Mouse (Mus musculus): ENCODE measurements around the gene Dcbld1.

DNA sequence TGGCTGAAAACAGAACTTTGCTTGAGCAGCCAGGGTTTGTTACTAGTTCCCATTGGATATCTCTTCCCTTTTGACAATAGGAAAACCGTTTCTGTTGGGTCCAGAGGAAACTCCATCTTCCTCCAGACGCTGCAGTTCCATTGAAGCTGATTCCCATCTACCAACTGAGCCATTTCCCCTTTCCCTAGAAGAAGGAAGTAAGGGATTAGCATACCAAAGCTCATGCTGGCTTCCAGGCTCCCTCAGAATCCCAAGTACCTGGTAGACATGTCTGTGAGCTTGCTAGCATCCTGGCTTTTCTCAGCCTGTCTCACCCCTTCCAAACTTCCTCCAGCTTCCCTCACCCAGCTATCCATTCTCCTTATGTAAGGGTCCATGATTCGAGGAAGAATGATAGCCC, 45.4 kb downstream of the Dcbld1 start:
- no peak for TF ChIP-seq CTCF (conservative IDR thresholded peaks at IDR 0.05; ENCODE audit: low read length)
- peak; percentile 14; the same call in 1 of the 2 replicates for TF ChIP-seq NANOG (IDR thresholded peaks at IDR 0.05; ENCODE audit: borderline replicate concordance, low read length)
- no peak for TF ChIP-seq POU5F1 (IDR thresholded peaks at IDR 0.05; ENCODE audit: borderline replicate concordance, low read length)
